Mouse (Mus musculus) C2C12 (cell line): ENCODE measurements around the gene E130308A19Rik. TPM values are rescaled to one million over a fixed set of nuclear protein-coding genes. Genes with fewer than 3 reads are reported as not detected.

Experiments
- H3K27me3 ChIP-seq: one replicate; pipeline ENCODE4 v1.6.1; 2011; ENCODE audit not compliant: control insufficient read depth, insufficient read depth, insufficient read length
- H3K36me3 ChIP-seq: one replicate; pipeline ENCODE4 v1.6.1; 2011; ENCODE audit not compliant: control insufficient read depth, insufficient read depth
- H3K4me3 ChIP-seq: one replicate; pipeline ENCODE4 v1.5.1; 2011; ENCODE audit warnings: mild to moderate bottlenecking, control low read depth; ENCODE audit not compliant: poor library complexity, insufficient read depth, severe bottlenecking
- H3K79me2 ChIP-seq: one replicate; pipeline ENCODE4 v1.6.1; 2011; ENCODE audit not compliant: control insufficient read depth, insufficient read depth
- H3K79me3 ChIP-seq: one replicate; pipeline ENCODE4 v1.6.1; 2011; ENCODE audit warnings: low read depth, control low read depth
- H3ac ChIP-seq: one replicate; pipeline ENCODE3; 2011; ENCODE audit warnings: low read depth; ENCODE audit not compliant: control insufficient read depth, insufficient read length
- CEBPB ChIP-seq: IDR thresholded peaks from one replicate; pipeline ENCODE4 v1.6.1; 2011; ENCODE audit warnings: low read depth, mild to moderate bottlenecking, control low read depth, moderate library complexity
- CTCF ChIP-seq: IDR thresholded peaks from one replicate; pipeline ENCODE4 v1.5.1; 2011; ENCODE audit not compliant: control insufficient read depth, insufficient read depth, insufficient read length
- FOSL1 ChIP-seq: IDR thresholded peaks from one replicate; pipeline ENCODE4 v1.8.0; 2011; ENCODE audit warnings: mild to moderate bottlenecking, low read length; ENCODE audit not compliant: poor library complexity, insufficient read depth, severe bottlenecking
- MAX ChIP-seq: IDR thresholded peaks from one replicate; pipeline ENCODE4 v1.6.1; 2011; ENCODE audit warnings: mild to moderate bottlenecking, control low read depth
- MYOD1 ChIP-seq: IDR thresholded peaks from one replicate; pipeline ENCODE4 v1.6.1; 2011; ENCODE audit warnings: low read depth; ENCODE audit not compliant: control insufficient read depth, insufficient read length
- MYOG ChIP-seq: IDR thresholded peaks from one replicate; pipeline ENCODE4 v1.6.1; 2011; ENCODE audit not compliant: control insufficient read depth, insufficient read length; ENCODE audit errors: extremely low read depth
- USF1 ChIP-seq: IDR thresholded peaks from one replicate; pipeline ENCODE4 v1.6.1; 2011; ENCODE audit warnings: low read depth, mild to moderate bottlenecking, control low read depth, moderate library complexity
- polyA plus RNA-seq: library from polyadenylated mRNA; unstranded; fragments of >200 nt; fragmentation: generic; extraction: Trizol; gene quantifications from one replicate; pipeline ENCODE4 v1.2.1, GENCODE M21; 2012; ENCODE audit warnings: missing spikeins

E130308A19Rik gene
- polyA plus RNA-seq, 1 experiment: 1.8 TPM

DNA sequence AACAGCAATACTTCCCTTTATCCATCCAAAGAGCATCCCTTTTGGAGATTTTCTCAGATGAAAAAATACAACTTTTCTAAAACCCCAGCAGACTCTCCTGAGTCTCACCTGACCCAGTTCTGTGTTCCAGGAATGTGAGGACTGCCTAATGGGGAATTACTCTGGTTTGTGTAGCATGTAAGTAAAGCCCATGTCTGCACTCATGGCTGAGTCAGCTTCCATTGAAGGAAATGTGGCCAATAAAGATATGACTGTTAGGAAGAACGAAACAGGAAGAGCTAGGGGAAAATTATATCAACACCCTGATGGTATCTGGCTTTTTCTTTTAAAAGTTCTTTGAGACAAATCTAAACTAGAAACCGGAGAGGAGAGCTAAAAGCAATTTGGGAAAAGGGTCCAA is 141.7 kb downstream of the E130308A19Rik start:
- H3K79me3 ChIP-seq: no peaks in the 10 kb centered on the region
- H3K36me3 ChIP-seq: peaks cover 37% of the 10 kb centered on the region
- H3K79me2 ChIP-seq: no peaks in the 10 kb centered on the region
- H3ac ChIP-seq: no peak overlapping the region
- H3K27me3 ChIP-seq: no peaks in the 10 kb centered on the region
- no peak overlapping the region for H3K4me3 ChIP-seq
- TF ChIP-seq CTCF (no peak), MYOD1 (no peak), FOSL1 (no peak), MYOG (no peak), USF1 (no peak), CEBPB (no peak), MAX (no peak)

DNA sequence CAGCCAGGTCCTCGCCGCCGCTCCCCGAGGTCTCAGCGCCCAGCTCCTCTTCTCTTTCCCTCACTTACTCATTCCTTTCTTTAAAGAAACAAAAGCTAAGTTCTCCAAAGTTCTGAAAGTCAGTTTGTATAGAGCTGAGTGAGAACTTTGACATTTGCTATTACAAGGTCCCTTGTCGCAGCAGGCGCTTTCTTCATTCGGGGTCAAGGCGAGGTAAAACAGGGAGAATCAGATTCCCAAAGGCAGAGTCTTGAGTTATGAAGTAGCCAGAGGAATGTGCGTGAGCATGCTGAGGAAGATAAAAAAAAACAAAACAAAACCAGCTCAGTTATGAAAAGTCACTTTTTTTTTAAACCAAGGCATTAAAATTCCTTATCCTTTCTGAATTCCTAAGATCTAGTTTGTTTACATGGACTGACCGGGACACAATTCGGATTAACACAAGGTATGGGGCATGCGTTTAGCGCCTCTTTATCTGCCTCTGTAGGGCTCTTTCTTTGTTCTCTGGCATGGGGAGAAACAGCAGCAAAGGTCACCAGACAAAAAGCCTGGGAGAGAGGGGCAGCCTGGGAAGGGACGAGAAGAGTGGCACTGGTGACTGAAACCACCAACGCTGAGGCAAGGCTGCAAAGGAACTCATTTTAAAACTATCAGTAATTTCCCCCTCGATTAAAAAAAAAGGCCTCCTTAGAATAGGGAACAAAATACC is 146.3 kb downstream of the E130308A19Rik start:
- no peak for TF ChIP-seq MAX
- no peak for TF ChIP-seq FOSL1
- no peak for TF ChIP-seq CTCF
- TF ChIP-seq USF1: no peak
- H3K36me3 ChIP-seq: peaks cover 62% of the 10 kb centered on the region
- H3K79me3 ChIP-seq: peaks cover 7% of the 10 kb centered on the region
- H3K79me2 ChIP-seq: peaks cover 22% of the 10 kb centered on the region
- H3K4me3 ChIP-seq: no peak overlapping the region
- H3ac ChIP-seq: no peak overlapping the region
- H3K27me3 ChIP-seq: no peaks in the 10 kb centered on the region

DNA sequence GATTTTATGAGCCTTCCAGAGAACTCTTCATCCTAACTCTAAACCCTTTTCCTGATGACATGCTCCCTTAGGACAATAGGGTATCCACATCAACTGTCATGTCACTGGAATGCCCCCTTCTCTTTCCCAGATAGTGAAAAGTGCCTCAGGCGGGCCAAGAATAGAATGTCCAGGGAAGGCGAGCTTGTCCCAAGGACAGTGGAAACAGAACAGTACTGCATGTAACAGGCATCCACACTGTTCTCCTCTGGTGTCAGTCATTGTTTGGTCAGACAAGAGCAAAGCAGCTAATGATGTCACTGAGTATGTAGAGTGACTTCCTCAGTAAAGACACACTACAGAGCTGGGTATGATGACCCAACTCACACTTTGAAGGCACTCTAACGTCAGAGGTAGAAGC is 151.8 kb downstream of the E130308A19Rik start:
- H3ac ChIP-seq: no peak overlapping the region
- no peak overlapping the region for H3K4me3 ChIP-seq
- H3K79me3 ChIP-seq: peaks cover 57% of the 10 kb centered on the region
- TF ChIP-seq FOSL1 (no peak), USF1 (no peak), CEBPB (no peak), MYOG (no peak), MYOD1 (no peak), CTCF (no peak), MAX (no peak)
- H3K36me3 ChIP-seq: peaks cover 53% of the 10 kb centered on the region
- peaks cover 77% of the 10 kb centered on the region for H3K79me2 ChIP-seq
- no peaks in the 10 kb centered on the region for H3K27me3 ChIP-seq

DNA sequence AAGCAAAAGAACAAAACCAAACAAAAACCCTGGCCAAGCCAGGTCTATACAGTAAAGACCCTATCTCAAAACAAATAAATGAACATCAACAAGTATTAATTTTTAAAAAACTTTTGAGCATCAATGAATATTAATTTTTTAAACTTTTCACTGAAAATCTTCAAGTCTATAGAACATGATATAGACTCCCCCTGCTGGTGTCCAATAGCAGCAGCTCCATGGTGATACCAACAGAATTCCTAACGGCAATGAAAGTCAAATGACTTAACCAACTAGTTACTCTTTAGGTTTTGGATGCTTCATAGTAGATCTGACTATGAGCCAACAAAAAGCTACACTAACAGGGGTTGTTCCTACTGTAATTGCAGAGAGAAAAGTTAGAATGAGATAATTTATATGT is 154.6 kb downstream of the E130308A19Rik start:
- TF ChIP-seq FOSL1 (no peak), MAX (no peak), CEBPB (no peak), USF1 (no peak), MYOD1 (no peak), MYOG (no peak), CTCF (no peak)
- Histone ChIP-seq H3K4me3 (no peak overlapping the region), H3K36me3 (peaks cover 31% of the 10 kb centered on the region), H3K79me3 (peaks cover 64% of the 10 kb centered on the region), H3K79me2 (peaks cover 80% of the 10 kb centered on the region), H3K27me3 (no peaks in the 10 kb centered on the region), H3ac (no peak overlapping the region)

DNA sequence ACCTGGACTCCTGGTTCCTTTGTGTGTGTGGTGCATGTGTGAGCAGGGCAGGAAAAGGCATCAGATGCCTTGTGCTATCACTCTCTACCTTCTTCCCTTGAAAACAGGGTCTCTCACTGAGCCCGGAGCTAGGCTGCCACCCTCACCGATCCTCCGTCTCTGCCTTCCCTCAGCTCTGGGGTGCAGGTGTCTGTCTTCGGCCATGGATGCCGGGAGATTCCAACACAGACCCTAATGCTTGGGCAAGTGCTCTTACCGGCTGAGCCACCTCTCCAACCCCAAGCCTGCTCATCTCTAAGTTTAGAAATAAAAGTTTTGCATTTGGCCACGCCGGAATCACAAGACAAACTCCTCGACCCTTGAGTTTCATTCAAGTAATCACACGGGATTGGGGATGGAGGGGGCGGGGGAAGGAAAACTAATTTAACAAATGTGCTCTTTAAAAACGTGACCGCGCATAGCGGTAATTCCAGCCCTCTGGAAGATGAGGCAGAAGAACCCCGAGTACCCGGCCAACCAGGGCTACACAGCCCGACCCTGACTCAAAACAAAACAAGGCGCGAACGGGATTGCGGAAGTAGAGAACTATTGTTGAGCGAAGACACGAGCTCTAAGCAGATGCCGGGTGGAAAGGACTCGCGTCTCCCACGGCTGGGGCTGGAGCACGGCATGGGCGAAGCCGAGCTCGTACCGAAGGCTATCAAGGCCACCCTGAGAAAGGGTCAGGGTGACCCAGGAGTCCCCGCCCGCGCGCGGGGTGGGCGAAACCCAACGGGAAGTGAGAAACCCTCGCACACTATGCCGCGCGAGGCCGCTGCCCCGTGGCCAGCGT is 157.1 kb downstream of the E130308A19Rik start:
- Histone ChIP-seq H3K79me3 (peaks cover 51% of the 10 kb centered on the region), H3K36me3 (peaks cover 23% of the 10 kb centered on the region), H3K4me3 (peak overlapping the region; percentile 87), H3K79me2 (peaks cover 55% of the 10 kb centered on the region), H3K27me3 (no peaks in the 10 kb centered on the region), H3ac (peak overlapping the region; percentile 94)
- TF ChIP-seq MYOG: no peak
- no peak for TF ChIP-seq USF1
- TF ChIP-seq CEBPB: no peak
- TF ChIP-seq FOSL1: no peak
- TF ChIP-seq CTCF: no peak
- TF ChIP-seq MAX: no peak
- no peak for TF ChIP-seq MYOD1
